Mouse (Mus musculus) stomach, embryonic 16.5 days (tissue): ENCODE data around the gene Gstm7. TPM values are rescaled to one million over a fixed set of nuclear protein-coding genes. Genes with fewer than 3 reads are reported as not detected.

ENCODE experiments used
- ATAC-seq: fragments of 200-750 bp; cut with Nextera tagmentation; 2 replicates; pipeline ENCODE4 v1.8.0; 2017; ENCODE audit warnings: moderate number of reproducible peaks, moderate TSS enrichment; ENCODE audit not compliant: insufficient read depth, low FRiP score
- H3K27ac ChIP-seq: fragments of 300-500 bp; sonication (generic); 2 replicates; pipeline ENCODE4 v1.5.1; 2014; ENCODE audit warnings: low read length
- H3K27me3 ChIP-seq: fragments of 300-500 bp; sonication (generic); 2 replicates; pipeline ENCODE4 v1.6.1; 2014; ENCODE audit warnings: low read length, control low read depth, mixed read lengths; ENCODE audit not compliant: control insufficient read depth, insufficient read depth
- H3K36me3 ChIP-seq: fragments of 300-500 bp; sonication (generic); 2 replicates; pipeline ENCODE4 v1.6.1; 2014; ENCODE audit warnings: low read length; ENCODE audit not compliant: control insufficient read depth, insufficient read depth
- H3K4me1 ChIP-seq: fragments of 300-500 bp; sonication (generic); 2 replicates; pipeline ENCODE4 v1.6.1; 2014; ENCODE audit warnings: low read length, control low read depth, mixed read lengths; ENCODE audit not compliant: control insufficient read depth, insufficient read depth
- H3K4me2 ChIP-seq: fragments of 300-500 bp; sonication (generic); 2 replicates; pipeline ENCODE4 v1.6.1; 2014; ENCODE audit warnings: low read depth, low read length, mixed read lengths
- H3K4me3 ChIP-seq: fragments of 300-500 bp; sonication (generic); replicated peaks from 2 replicates; pipeline ENCODE4 v1.5.1; 2014; ENCODE audit warnings: mild to moderate bottlenecking, low read length
- H3K9ac ChIP-seq: fragments of 300-500 bp; sonication (generic); 2 replicates; pipeline ENCODE4 v1.6.1; 2014; ENCODE audit warnings: low read length
- H3K9me3 ChIP-seq: fragments of 300-500 bp; sonication (generic); replicated peaks from 2 replicates; pipeline ENCODE4 v1.6.1; 2016; ENCODE audit warnings: low read length, control low read depth; ENCODE audit not compliant: control insufficient read depth
- WGBS: fragments of 180-500 bp; shearing (Covaris S2); extraction: QIAGEN DNeasy Blood & Tissue Kit; methylation state at CpG from one replicate; pipeline ENCODE4 v1.1.7; 2014; 5-methylcytosine and 5-hydroxymethylcytosine counted together
- polyA plus RNA-seq: library from polyadenylated mRNA; unstranded; fragments of >200 nt; fragmentation: Nextera tagmentation; extraction: Ambion mirVana; gene quantifications from 2 replicates; pipeline ENCODE4 v1.2.1, GENCODE M21; 2015

The Gstm7 gene
- polyA plus RNA-seq, 1 experiment from 2014 or later: 24.7 TPM

DNA sequence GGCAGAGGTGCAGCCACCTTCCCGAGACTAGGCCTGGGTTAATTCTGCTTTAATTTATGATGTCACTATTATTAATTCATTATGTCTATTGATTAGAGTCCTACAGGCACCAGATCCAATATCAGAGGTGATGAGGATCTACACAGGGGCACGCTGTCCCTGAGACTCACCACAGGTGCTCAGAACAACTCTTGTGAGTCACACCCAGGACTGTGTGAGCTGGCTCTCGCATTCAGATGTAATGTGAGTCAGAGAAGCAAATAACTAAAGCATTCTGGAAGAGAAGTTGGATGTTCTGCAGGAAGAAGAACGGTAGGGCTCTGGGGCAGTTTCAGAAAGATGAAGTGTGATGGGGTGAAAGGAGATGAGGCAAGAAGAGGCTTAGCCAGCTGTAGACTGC, 2.4 kb downstream of the Gstm7 start:
- Histone ChIP-seq H3K9me3 (no peaks in the 10 kb centered on the region), H3K27me3 (no peaks in the 10 kb centered on the region), H3K4me1 (peaks cover 6% of the 10 kb centered on the region; the same call in 1 of the 2 replicates), H3K9ac (no peak overlapping the region), H3K36me3 (no peaks in the 10 kb centered on the region), H3K4me2 (no peak overlapping the region), H3K27ac (no peak overlapping the region), H3K4me3 (no peak overlapping the region)
- no peak for ATAC-seq
- WGBS: 76% methylated on average over 4 of the region's 4 CpGs

- Histone ChIP-seq H3K4me2 (no peak overlapping the region), H3K36me3 (no peaks in the 10 kb centered on the region), H3K27me3 (no peaks in the 10 kb centered on the region), H3K4me1 (peaks cover 6% of the 10 kb centered on the region; the same call in 1 of the 2 replicates), H3K9me3 (no peaks in the 10 kb centered on the region), H3K4me3 (no peak overlapping the region), H3K27ac (no peak overlapping the region), H3K9ac (peak overlapping the region; percentile 10; the same call in 1 of the 2 replicates)
- no peak for ATAC-seq
- WGBS: 86% methylated on average over 11 of the region's 11 CpGs
These were observed 2.9 kb downstream of the Gstm7 start for GRCm38 (mm10) chr3:107928691-107929090.

DNA sequence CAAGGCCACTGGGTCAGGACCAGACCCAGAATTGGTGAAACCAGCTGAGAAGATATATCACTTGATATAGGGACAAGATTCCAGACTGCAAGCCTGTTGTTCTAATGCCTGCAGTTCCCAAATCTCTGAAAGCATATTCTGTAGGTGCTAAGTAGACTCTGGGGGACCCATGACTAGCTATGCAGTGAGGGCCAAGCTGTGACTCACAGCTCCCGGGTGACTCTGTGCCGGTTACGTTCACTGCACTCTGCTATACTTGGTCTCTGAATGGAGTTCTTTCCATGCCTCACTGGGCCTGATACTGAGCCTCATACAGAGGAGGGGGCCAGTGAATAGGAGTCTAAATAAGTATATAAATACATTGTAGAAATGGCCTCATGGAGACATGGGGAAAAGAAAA, 3.8 kb downstream of the Gstm7 start:
- no peak for ATAC-seq
- no peaks in the 10 kb centered on the region for H3K9me3 ChIP-seq
- 83% methylated on average over 3 of the region's 3 CpGs for WGBS

GRCm38 (mm10) chr3:107925335-107925734, 6.3 kb downstream of the Gstm7 start:
- Histone ChIP-seq H3K36me3 (no peaks in the 10 kb centered on the region), H3K4me3 (no peak overlapping the region), H3K4me2 (no peak overlapping the region), H3K27me3 (no peaks in the 10 kb centered on the region), H3K9ac (no peak overlapping the region), H3K4me1 (no peaks in the 10 kb centered on the region), H3K9me3 (no peaks in the 10 kb centered on the region), H3K27ac (no peak overlapping the region)
- 90% methylated on average over 3 of the region's 3 CpGs for WGBS
- ATAC-seq: no peak

More for the DNA sequence above, 3.8 kb downstream of the Gstm7 start:
- Histone ChIP-seq H3K27me3 (no peaks in the 10 kb centered on the region), H3K36me3 (no peaks in the 10 kb centered on the region), H3K4me1 (peaks cover 6% of the 10 kb centered on the region; the same call in 1 of the 2 replicates), H3K27ac (no peak overlapping the region), H3K4me2 (no peak overlapping the region), H3K4me3 (no peak overlapping the region), H3K9ac (no peak overlapping the region)

GRCm38 (mm10) chr3:107920348-107920747, 11.3 kb downstream of the Gstm7 start:
- Histone ChIP-seq H3K27me3 (no peaks in the 10 kb centered on the region), H3K4me1 (no peaks in the 10 kb centered on the region), H3K4me2 (no peak overlapping the region), H3K4me3 (no peak overlapping the region), H3K27ac (no peak overlapping the region), H3K9me3 (no peaks in the 10 kb centered on the region), H3K9ac (no peak overlapping the region), H3K36me3 (no peaks in the 10 kb centered on the region)
- whole genome bisulfite sequencing: 88% methylated on average over 5 of the region's 5 CpGs
- ATAC-seq: no peak

DNA sequence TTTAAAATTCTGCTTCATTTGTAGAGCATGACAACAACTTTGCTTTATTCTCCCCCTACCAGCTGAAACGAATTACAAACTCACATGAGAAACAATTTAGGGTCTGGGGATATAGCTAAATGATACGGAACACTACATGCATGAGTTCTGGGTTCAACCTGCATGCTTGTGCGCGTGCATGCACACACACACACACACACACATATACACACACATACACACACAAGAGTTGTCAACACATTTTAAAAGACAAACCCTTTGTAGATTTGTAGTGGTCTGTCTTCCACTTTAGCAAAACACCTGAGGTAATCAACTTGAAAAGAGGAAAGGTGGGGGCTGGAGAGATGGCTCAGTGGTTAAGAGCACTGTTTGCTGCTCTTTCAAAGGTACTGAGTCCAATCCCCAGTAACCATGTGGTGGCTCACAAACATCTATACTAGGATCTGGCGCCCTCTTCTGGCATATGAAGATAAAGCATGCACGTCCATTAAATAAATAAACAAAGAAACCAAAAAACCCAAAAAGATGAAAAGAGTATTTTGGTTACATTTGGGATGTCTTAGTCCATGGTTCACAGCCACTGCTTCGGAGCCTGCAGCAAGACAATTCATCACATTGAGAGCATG, 13.7 kb downstream of the Gstm7 start:
- no peaks in the 10 kb centered on the region for H3K4me1 ChIP-seq
- no peaks in the 10 kb centered on the region for H3K36me3 ChIP-seq
- ATAC-seq: no peak
- H3K4me3 ChIP-seq: no peak overlapping the region
- H3K9me3 ChIP-seq: no peaks in the 10 kb centered on the region
- no peak overlapping the region for H3K27ac ChIP-seq
- H3K9ac ChIP-seq: no peak overlapping the region
- H3K4me2 ChIP-seq: no peak overlapping the region
- H3K27me3 ChIP-seq: no peaks in the 10 kb centered on the region
- 54% methylated on average over 7 of the region's 7 CpGs for WGBS

- no peak for ATAC-seq
- no peak overlapping the region for H3K4me2 ChIP-seq
- H3K27me3 ChIP-seq: no peaks in the 10 kb centered on the region
- no peaks in the 10 kb centered on the region for H3K36me3 ChIP-seq
- no peak overlapping the region for H3K9ac ChIP-seq
- H3K9me3 ChIP-seq: no peaks in the 10 kb centered on the region
- H3K27ac ChIP-seq: no peak overlapping the region
- 80% methylated on average over 3 of the region's 3 CpGs for WGBS
- no peaks in the 10 kb centered on the region for H3K4me1 ChIP-seq
- no peak overlapping the region for H3K4me3 ChIP-seq
These were observed 14.5 kb downstream of the Gstm7 start for GRCm38 (mm10) chr3:107917097-107917496.

GRCm38 (mm10) chr3:107916674-107917073, 14.9 kb downstream of the Gstm7 start:
- Histone ChIP-seq H3K27me3 (no peaks in the 10 kb centered on the region), H3K27ac (no peak overlapping the region), H3K4me1 (no peaks in the 10 kb centered on the region), H3K9me3 (no peaks in the 10 kb centered on the region), H3K36me3 (no peaks in the 10 kb centered on the region), H3K4me3 (no peak overlapping the region), H3K4me2 (no peak overlapping the region), H3K9ac (no peak overlapping the region)
- 69% methylated on average over 15 of the region's 15 CpGs for WGBS
- ATAC-seq: no peak

DNA sequence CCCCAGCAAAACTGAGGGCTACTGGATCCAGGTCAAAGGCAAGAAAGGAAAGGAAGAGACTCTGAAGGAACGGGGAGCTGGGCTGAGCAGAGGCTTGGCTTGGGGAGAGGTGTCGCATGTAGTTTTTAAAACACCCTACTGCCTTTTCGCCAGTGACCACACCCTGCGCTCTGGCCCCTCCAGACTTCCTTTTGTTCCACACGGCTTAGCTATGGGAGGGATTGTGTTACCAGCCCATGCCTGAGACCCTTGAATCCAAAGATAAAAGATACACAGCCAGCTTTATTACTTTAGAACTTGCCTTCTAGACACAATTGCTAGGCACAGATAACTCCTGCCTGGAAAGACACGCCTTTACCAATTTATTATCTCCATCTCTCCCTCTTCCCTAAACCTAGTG, 25.7 kb downstream of the Gstm7 start:
- WGBS: 53% methylated on average over 6 of the region's 6 CpGs
- Histone ChIP-seq H3K27ac (no peak overlapping the region), H3K4me2 (no peak overlapping the region), H3K27me3 (no peaks in the 10 kb centered on the region), H3K4me3 (no peak overlapping the region), H3K9ac (no peak overlapping the region), H3K36me3 (no peaks in the 10 kb centered on the region), H3K4me1 (0 out of 2 replicates have a peak, but pooled peaks cover 5% of the 10 kb centered on the region), H3K9me3 (no peaks in the 10 kb centered on the region)
- ATAC-seq: no peak
